Mouse (Mus musculus) right cerebral cortex, postnatal 10 days (tissue): ENCODE measurements around the gene 1700016D06Rik.
"Not testable (repeated sequence)": the region's sequence is repeated elsewhere in the genome, so short reads cannot be mapped to it uniquely, and the experiment has no call there.

Experiments used
- DNase-seq, 2 experiments: peaks; one replicate each; pipeline ENCODE4 v3.0.0; 2021; ENCODE audit warnings: low spot score in 2 of 2

The 1700016D06Rik gene

DNA sequence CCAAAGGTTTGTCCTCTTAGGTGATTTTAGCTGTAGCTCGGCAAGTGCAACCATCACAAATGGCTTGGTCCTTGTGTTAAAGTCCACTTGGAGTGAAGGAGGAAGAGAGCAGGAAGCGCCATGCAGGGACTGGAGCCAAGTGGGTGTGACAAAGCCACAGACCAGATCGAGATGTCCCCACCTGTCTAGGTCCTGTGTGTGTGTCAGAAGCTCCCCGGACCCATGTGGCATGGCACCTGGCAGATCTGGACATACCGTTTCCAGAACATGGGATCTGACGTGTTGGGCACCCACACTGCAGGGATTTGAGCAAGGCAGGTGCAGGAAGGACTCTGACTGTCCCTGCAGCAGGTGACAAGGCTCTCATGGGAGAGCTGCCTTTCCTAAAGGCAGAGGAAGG is 565 bp upstream of the 1700016D06Rik start:
- no peak for DNase-seq

DNA sequence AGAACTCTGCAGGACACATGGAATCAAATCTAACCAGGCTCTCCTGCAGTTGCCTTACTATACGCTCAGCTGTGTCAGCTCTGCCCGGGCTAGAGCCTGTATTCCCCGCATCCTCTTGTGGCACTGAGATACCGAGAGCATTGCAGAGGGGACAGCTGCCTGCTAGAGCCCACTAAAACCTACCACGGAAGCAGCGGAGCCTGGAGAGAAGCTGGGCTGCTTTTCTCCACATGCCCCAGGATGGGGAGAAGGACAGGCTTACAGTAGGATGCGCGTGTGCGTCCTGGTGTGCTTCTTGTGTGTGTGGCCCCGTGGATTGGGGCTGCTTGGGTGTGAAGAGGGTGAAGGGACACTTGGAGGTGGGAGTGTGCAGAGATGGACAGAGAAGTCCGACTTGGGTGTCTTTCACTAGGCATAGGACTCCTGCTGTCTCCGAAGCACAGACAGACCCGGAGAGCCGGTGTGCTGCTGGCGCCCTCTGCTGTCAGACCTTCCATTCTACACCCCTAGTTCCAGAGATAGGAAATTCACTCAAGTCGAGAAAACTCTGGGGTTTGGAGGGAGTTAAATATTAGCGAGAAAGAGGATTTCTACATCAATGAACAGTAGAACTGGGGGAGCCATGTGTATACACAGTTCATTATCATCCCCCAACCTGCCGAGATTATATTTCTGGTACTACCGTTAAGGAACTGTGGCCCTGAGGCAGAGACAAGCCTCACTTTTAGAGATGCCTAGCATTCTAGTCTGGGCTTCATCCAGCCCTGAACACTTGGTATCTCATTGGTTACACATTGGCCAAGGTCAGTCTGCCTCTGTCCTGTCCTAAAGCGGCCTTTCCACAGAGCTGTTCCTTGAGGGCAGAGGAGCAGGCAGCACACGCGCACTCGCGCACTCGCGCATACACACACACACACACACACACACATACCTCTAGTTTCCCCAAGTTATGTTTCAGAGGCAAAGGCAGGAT is 517 bp downstream of the 1700016D06Rik start:
- DNase-seq, result peak; percentile 81 to 91

- no peak for DNase-seq
These were observed 1.3 kb downstream of the 1700016D06Rik start for GRCm38 (mm10) chr8:11699442-11700001.

DNA sequence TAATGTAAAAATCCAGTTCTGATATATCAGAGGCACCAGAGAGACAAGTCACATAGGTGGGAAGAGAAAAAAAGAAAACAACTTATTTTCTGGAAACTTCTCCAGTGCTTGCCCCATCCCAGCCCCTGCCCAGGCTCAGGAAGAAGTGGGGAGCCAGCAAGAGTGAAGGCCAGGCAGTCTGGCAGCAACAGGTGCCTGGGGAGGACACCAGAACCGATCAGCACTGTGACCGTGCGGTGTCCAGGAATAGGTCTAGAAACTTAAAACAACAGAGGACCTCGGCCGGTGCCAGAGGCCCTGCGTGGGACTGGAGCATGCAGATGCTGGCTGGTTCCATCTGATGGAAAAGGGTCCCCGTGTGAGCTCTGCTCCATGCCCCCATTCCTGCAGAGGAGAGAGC is 3.4 kb downstream of the 1700016D06Rik start:
- no peak for DNase-seq

DNA sequence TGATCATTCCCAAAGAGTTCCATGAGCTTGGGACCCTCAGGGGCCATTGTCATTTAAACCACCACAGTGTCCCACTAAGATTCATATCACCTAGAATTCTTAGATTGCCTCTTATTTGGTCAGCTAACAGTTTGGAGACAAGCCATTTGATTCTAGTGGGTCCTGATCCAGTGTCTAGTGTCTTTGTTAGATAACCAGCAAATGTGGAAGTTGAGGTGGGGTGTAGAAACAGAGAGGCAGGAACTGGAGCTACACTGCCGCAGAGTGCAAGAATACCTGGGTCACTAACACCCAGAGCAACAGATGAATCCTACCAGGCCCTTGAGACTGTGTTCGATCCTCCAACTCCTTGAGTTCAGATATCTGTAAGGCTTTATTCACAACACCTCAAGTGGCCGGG is 4.7 kb downstream of the 1700016D06Rik start:
- DNase-seq, result no peak

GRCm38 (mm10) chr8:11693972-11694371 is 6.9 kb downstream of the 1700016D06Rik start:
- DNase-seq, result no peak

- DNase-seq, result no peak
These were observed 8.4 kb downstream of the 1700016D06Rik start for GRCm38 (mm10) chr8:11692455-11692854.

DNA sequence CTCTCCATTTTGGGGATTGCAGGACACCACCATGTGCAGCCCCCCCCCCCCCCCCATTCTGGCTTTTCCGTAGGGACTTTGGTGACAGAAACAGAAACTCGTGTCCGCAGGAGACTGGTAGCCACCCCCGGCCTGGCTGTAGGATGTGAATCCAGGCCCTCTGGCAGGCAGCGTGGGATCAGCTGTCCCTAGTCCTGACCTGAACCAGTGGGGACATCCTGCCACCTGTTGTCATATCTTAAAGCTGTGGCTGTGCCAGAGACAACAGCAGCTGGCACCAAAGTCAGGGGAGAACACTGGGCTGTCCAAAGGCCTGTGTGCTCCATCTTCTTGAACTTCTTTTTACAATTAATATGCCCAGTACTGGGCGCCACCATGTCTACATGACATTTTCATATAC is 9.1 kb downstream of the 1700016D06Rik start:
- DNase-seq, result no peak

DNA sequence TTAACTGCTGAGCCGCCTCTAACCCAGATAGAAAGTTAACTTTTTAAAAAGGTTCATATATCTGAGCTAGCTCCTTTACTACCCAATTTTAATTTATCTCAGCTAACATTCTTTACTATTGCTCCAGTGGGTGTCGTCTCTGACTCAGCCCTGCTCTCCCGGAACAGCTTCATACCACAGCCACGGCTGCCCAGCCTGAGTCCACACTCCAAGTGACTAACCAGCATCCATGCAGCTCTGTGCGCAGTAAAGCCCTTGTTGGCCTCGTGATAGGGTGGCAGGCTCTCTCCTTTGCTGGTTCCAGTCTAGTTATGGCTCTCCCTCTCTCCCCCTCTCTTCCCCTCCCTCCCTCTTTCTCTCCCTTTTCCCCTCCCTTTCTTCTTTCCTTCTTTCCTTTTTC is 9.6 kb downstream of the 1700016D06Rik start:
- DNase-seq, result no peak

DNA sequence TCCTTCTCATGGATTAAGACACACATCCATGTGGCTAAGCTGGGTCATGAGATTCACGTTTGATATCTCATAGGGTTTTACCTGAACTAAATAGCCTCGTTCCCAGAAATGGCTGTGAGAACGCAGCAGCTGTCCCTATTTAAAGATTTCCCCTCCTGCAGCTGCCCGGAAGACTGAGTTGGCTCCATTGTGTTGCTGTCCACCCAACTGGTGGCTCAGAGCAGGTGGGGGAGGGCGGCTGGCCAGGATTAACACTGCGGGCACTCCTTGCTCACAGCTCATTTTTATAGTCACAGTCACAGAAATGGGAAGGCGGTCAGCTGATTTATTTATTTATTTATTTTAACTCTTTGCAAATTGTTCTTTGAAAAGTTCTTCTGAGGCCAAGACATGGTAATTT is 10.9 kb downstream of the 1700016D06Rik start:
- DNase-seq, result no peak

DNA sequence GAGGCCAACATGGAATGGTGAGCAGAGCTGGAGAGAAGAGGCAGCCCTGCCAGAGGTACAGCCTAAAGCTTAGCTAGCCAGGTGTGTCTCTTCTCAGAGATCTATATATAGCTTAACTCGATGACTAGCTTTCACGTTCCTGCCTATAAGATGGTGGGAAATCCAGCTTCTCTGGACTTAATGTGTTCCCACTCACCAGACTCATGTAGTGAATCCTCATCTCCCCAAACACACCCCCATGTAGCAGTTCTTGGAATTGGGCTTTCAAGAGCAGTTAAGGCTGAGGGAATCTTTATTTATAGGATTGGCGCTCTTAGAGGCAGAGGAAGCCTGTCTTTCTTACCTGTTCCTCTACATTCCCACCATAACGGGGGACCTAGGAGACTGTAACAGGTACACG is 13.6 kb downstream of the 1700016D06Rik start:
- no peak for DNase-seq

DNA sequence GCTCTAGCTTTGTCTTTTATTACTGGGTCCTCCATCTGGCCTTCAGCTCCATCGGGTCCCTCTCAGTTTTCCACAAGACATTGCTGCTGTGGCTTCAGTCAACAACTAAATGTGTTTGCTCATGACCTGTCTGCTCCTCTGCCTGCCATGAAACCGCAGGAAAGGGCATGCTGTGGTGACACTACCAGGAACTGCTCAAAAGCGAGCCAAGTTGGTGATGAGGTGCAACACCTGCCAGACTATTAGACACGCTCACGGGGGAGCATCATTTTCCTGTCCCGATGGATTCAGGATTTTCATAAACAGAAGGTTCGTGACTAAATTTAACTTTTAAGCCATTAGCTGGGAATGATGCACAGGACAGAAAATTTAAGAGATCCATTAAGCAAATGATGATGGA is 16.3 kb downstream of the 1700016D06Rik start:
- no peak for DNase-seq

DNA sequence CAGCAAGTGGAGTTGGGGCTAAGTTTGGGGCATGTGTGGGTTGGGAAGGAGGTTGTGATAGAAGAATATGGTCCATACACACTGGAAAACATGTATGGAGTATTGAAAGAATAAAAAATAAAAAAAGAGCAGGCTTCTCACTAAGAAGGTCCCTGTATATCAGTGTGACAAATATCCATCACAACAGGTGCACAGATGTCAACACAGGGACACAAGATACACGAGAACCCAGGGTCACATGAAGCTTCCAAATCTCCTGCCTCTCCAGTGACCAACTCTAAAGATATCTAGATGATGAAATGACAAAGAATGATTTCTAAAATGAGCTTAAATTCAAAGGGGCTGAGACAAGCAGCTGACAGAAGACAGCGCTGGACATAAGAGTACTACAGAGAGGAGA is 32.6 kb downstream of the 1700016D06Rik start:
- DNase-seq, result no peak

- not testable (repeated sequence) for DNase-seq
These were observed 34.7 kb downstream of the 1700016D06Rik start for GRCm38 (mm10) chr8:11666023-11666716.

GRCm38 (mm10) chr8:11661969-11662368 is 38.9 kb downstream of the 1700016D06Rik start:
- DNase-seq, result no peak

DNA sequence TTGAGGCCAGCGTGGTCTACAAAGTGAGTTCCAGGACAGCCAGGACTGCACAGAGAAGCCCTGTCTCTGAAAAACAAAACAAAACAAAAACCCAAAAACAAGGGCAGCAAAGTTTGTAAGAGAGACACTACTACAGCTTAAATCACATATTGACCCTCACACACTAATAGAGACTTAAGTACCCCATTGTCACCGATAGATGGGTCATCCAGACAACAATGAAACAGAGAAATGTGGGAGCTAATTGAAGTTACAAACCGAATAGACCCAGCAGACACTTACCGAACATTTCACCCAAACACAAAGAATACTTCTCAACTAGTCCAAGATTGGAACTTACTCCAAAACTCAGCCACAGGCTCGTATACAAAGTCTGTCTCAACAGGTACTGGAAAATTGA is 50.8 kb downstream of the 1700016D06Rik start:
- DNase-seq, result no peak

- DNase-seq, result no peak
These were observed 57.7 kb downstream of the 1700016D06Rik start for GRCm38 (mm10) chr8:11643123-11643522.

- DNase-seq, result no peak
These were observed 60.3 kb downstream of the 1700016D06Rik start for GRCm38 (mm10) chr8:11640606-11641005.

GRCm38 (mm10) chr8:11637531-11637930 is 63.3 kb downstream of the 1700016D06Rik start:
- DNase-seq, result no peak

DNA sequence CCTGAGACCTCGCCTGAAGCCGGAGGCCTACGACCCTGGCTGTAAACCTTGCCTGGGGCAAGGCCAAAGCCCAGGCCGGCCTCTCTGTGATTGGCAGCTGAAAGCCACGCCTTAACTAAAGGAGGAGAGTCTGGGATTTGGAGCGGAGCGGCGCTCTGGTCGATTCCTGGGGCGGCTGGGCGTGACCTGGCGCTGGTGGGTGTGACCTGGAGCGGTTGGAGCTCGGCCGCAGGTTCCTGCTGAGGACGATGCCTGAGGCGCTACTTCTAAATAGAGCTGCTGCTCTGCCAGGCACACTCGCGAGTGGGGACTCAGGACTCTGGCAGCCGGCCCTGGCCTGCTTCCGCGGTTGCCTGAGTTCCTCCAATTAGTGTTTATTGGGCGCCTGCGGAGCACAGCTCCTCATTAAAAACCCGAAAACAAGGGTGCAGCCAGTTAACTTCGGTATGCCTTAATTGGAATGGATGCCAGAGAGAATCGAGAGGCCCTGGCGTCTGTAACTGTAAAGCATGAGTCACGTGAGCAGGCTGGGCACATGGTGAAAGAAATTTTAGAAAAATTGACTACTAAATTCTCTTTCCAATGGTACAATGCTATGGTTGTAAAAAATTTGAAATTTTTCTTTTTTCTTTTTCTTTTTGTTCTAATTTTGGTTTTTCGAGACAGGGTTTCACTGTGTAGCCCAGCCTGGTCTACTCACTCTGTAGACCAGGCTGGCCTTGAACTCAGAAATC is 64.4 kb downstream of the 1700016D06Rik start:
- DNase-seq, result peak; percentile 90 to 93

DNA sequence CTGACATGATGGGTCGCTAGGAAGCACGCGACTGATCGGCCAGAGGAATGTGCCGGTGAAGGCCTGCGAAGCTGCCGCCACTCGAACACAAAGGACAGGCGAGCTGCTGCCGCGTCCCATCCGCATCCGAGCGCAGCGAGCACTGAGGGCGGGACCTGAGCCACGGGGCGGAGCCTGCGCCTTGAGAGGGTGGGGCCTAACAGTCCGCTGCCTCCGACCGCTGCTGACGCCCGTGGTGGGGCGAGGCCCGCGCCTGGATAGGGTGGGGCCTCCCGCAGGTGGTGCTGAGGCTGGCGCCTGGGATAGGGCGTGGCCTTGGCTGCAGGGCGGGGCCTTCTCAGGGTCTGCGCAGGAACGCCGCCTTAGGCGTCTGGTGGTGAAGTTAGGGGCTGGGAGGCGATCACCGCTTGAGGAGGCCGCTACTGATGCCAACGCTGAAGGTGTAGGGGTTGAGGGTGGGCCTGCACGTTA is 65.2 kb downstream of the 1700016D06Rik start, which contains the start of gene Ankrd10:
Gene Ankrd10, minus strand, starts transcription at position 147 of the 471 bp plus-strand sequence.
- DNase-seq, result peak; percentile 97
